Mouse (Mus musculus): ENCODE results near the gene Ptgs1. TPM values are rescaled to one million over a fixed set of nuclear protein-coding genes. Genes with fewer than 3 reads are reported as not detected.

The Ptgs1 gene
- polyA plus RNA-seq, 1 experiment = 21.6 TPM

DNA sequence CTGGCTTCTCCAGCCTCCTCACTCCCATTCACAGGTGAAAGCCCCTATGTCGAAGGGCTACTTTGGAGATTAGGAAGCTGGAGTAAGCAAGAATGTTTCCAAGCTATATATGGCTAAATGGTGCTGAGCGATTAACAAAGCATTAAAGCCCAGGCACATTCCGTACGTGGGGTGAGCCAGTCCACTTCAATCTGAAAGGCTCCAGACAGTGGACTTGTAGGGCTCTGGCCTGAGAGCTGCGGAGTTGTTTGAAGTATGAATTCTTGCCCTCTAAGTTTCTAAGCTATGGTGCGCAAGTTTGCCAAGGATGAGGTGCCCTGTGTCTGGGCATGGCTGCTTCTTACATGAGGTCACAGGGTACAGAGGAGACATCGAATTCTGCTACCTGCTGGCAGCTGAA lies 6.1 kb upstream of the Ptgs1 start:
- Histone ChIP-seq H3K4me3 (ENCODE audit: insufficient read depth, low read length) (no peak overlapping the region), H3K4me1 (ENCODE audit: control insufficient read depth, insufficient read depth, low read length) (no peaks in the 10 kb centered on the region)
- TF ChIP-seq CTCF (IDR thresholded peaks at IDR 0.05; ENCODE audit: low read depth, low read length) = no peak
- TF ChIP-seq POLR2A (IDR thresholded peaks at IDR 0.05; ENCODE audit: borderline replicate concordance, low read depth, low read length) = no peak

DNA sequence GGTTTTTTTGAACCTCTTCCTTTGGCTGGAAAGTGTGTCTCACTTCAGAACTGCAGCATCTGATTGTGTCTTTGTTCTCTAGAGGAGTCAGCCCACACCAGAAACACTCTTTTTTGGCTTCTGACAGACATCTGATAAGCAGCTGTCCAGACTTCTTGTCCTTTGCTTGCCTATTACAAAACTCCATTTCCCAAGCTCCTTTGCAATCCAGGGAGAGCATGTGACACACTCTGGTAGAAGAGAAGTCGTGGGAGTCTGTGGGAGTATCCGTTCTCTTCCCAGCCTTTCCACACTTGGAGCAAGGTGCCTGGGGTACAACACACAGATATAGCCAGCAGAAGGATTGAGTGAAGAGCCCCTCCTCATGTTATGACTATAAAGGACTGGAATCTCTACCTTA lies 5.6 kb upstream of the Ptgs1 start:
- no peaks in the 10 kb centered on the region for H3K4me1 ChIP-seq (ENCODE audit: control insufficient read depth, insufficient read depth, low read length)
- no peak overlapping the region for H3K4me3 ChIP-seq (ENCODE audit: insufficient read depth, low read length)
- H3K27ac ChIP-seq (ENCODE audit: insufficient read depth, low read depth, low read length) = no peak overlapping the region
- TF ChIP-seq POLR2A (IDR thresholded peaks at IDR 0.05; ENCODE audit: borderline replicate concordance, low read depth, low read length) (no peak), CTCF (IDR thresholded peaks at IDR 0.05; ENCODE audit: low read depth, low read length) (no peak)

More for the DNA sequence above, 6.1 kb upstream of the Ptgs1 start:
- no peak overlapping the region for H3K27ac ChIP-seq (ENCODE audit: insufficient read depth, low read depth, low read length)

DNA sequence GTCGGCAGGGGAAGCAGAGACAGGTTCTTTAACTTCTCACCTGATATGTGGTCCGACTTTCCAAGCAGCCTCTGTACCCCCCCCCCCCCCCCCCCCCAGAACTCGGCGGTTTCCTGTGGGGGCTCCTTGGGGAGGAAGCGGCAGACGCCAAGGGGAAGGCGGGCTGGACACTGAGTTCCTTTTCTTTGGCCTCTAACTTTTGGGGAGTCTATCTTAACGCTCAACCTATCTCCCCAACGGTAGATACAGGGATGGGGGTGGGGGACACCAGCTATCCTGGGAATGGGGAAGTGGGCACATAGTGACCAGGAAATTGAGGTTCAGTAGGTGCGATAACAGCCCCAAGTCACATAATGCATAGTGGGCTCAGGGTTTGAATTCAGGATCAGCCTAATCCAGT lies 741 bp downstream of the Ptgs1 start:
- Histone ChIP-seq H3K4me3 (ENCODE audit: insufficient read depth, low read length) (peak overlapping the region; percentile 45), H3K27ac (ENCODE audit: insufficient read depth, low read depth, low read length) (no peak overlapping the region), H3K4me1 (ENCODE audit: control insufficient read depth, insufficient read depth, low read length) (peaks cover 8% of the 10 kb centered on the region)
- TF ChIP-seq POLR2A (IDR thresholded peaks at IDR 0.05; ENCODE audit: borderline replicate concordance, low read depth, low read length) (no peak), CTCF (IDR thresholded peaks at IDR 0.05; ENCODE audit: low read depth, low read length) (no peak)

DNA sequence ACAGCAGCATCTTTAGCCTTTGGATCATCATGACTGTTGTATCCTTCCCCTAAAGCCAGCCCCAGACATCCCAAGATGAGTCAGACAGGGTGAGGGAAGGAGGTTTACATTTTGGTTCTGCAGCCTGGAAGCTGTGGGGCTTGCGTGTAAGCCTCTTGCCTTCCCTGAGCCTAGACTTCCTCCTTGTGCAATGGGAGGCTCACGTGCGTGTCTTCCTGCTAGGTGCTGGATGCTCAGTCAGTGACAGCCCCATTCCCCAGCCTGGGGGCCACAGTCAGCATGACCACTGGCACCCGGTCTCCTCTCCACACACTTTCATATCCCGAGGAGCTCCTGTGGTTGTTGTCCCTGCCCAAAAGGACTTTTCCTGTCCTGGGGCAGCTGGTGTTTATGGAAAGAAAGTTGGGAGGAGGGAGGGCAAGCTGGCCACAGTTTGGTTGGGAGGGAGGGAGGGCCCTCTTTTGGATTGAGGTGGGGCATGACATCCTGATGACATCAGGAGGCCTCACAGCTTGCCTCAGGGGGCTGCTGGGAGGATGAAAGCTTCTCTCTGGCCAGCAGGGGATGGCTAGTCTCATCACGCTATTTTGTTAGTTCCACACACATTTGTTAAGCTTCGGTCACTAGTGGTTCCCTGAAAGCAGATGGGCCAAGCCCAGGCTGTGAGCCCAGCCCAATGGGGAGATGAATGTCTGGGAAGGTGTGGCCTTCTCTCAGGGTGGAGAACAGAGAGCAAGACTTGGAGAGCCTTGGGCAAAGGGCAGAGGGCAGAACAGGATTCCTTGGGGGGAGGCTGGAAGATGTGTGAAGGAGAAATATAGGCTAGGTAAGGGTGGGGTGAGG lies 4.5 kb downstream of the Ptgs1 start:
- Histone ChIP-seq H3K27ac (ENCODE audit: insufficient read depth, low read depth, low read length) (no peak overlapping the region), H3K4me3 (ENCODE audit: insufficient read depth, low read length) (no peak overlapping the region), H3K4me1 (ENCODE audit: control insufficient read depth, insufficient read depth, low read length) (peaks cover 12% of the 10 kb centered on the region)
- no peak for TF ChIP-seq POLR2A (IDR thresholded peaks at IDR 0.05; ENCODE audit: borderline replicate concordance, low read depth, low read length)
- no peak for TF ChIP-seq CTCF (IDR thresholded peaks at IDR 0.05; ENCODE audit: low read depth, low read length)

DNA sequence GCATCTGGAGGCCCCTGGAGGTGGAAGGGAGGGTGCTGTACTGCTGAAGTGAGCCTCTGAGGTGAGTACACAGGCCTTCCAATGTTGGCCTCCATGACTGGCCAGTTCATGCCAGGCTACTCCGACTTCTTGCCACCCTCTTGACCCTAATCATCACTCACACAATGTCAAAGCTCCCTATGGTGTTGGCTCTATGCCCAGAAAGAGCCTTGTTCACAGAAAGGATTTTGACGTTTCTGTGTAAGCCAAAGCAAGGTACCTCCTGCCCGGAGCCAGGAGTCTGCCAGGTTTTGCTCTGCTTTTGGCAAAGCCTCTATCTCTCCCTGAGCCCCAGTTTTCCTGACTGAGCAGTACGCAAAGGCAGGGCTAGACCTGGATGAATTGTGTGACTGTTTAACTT lies 5.7 kb downstream of the Ptgs1 start:
- no peak overlapping the region for H3K27ac ChIP-seq (ENCODE audit: insufficient read depth, low read depth, low read length)
- H3K4me3 ChIP-seq (ENCODE audit: insufficient read depth, low read length) = no peak overlapping the region
- TF ChIP-seq POLR2A (IDR thresholded peaks at IDR 0.05; ENCODE audit: borderline replicate concordance, low read depth, low read length) = no peak
- TF ChIP-seq CTCF (IDR thresholded peaks at IDR 0.05; ENCODE audit: low read depth, low read length) = no peak
- H3K4me1 ChIP-seq (ENCODE audit: control insufficient read depth, insufficient read depth, low read length) = peaks cover 8% of the 10 kb centered on the region

DNA sequence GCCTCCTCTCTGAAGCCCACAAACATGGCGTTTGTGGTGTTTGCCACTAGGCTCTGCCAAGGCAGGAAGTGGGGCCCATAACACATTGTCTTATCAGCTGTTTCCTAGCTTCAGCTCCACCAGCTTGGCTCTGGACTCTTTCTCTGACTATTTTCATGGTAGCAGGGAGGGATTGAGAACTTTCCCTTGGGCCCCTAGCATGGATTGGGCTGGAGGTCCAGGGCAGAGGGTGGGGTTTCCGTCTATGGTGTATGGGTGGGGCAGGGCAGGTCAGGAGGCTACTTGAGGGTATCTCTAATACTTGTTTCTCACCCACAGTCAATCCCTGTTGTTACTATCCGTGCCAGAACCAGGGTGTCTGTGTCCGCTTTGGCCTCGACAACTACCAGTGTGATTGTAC lies 6.7 kb downstream of the Ptgs1 start:
- H3K4me3 ChIP-seq (ENCODE audit: insufficient read depth, low read length) = no peak overlapping the region
- no peak for TF ChIP-seq CTCF (IDR thresholded peaks at IDR 0.05; ENCODE audit: low read depth, low read length)
- no peak for TF ChIP-seq POLR2A (IDR thresholded peaks at IDR 0.05; ENCODE audit: borderline replicate concordance, low read depth, low read length)
- H3K4me1 ChIP-seq (ENCODE audit: control insufficient read depth, insufficient read depth, low read length) = peaks cover 8% of the 10 kb centered on the region
- H3K27ac ChIP-seq (ENCODE audit: insufficient read depth, low read depth, low read length) = no peak overlapping the region

DNA sequence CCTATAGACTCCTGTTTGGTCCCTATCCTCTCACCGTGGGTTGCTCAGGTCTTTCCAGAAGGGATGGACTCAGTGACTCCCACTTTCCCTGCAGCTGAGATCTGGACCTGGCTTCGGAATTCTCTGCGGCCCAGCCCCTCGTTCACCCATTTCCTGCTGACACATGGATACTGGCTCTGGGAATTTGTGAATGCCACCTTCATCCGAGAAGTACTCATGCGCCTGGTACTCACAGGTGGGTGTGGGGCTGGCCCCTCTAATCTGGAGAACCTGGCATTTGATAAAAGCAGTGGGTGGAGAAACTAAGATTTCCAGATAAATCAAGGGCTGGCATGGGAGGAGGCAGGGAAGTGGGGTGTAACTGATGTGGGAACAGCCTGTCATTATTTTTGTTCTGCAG lies 7.3 kb downstream of the Ptgs1 start:
- TF ChIP-seq CTCF (IDR thresholded peaks at IDR 0.05; ENCODE audit: low read depth, low read length) (no peak), POLR2A (IDR thresholded peaks at IDR 0.05; ENCODE audit: borderline replicate concordance, low read depth, low read length) (no peak)
- Histone ChIP-seq H3K4me1 (ENCODE audit: control insufficient read depth, insufficient read depth, low read length) (peaks cover 8% of the 10 kb centered on the region), H3K27ac (ENCODE audit: insufficient read depth, low read depth, low read length) (no peak overlapping the region), H3K4me3 (ENCODE audit: insufficient read depth, low read length) (no peak overlapping the region)

DNA sequence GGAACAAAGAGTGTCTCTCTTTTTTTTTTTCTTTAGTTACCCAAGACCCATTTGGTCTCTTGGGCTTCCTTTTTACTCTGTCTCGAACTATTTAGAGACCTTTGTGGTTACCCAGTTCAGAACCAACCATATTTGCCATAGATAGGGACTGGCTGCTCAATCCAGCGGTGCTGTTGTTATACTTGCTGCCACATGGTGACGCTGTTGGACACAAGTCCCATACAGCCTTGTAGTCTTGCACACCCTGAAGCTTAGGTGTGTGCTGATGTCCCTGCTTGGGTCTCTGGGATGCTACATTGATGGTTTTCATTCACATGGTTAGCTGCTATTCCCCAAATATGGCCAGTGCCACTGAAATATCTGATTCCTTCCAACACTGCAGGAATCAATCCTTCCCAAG lies 8.2 kb downstream of the Ptgs1 start:
- no peak overlapping the region for H3K27ac ChIP-seq (ENCODE audit: insufficient read depth, low read depth, low read length)
- H3K4me3 ChIP-seq (ENCODE audit: insufficient read depth, low read length) = no peak overlapping the region
- no peak for TF ChIP-seq CTCF (IDR thresholded peaks at IDR 0.05; ENCODE audit: low read depth, low read length)
- no peak for TF ChIP-seq POLR2A (IDR thresholded peaks at IDR 0.05; ENCODE audit: borderline replicate concordance, low read depth, low read length)
- H3K4me1 ChIP-seq (ENCODE audit: control insufficient read depth, insufficient read depth, low read length) = peaks cover 8% of the 10 kb centered on the region

DNA sequence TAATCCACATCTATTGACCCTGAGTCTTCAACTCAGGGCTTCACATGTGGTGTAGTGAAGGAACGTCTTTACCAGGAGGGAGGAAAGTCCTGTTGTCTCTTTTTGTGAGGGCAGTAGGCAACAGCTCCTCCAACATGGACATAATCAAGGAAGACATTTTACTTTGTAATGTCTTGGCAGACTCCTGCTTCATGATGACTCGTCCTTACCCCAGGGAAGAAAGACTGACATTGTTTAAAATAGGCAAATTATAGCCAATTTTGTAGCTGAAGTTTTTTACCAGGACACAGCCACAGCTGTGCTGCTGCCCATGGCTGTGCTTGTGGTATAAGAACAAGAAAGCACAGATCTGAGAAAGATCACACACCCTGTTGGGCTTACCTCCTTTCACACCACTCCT lies 8.7 kb downstream of the Ptgs1 start:
- H3K4me3 ChIP-seq (ENCODE audit: insufficient read depth, low read length) = no peak overlapping the region
- no peak for TF ChIP-seq POLR2A (IDR thresholded peaks at IDR 0.05; ENCODE audit: borderline replicate concordance, low read depth, low read length)
- no peak for TF ChIP-seq CTCF (IDR thresholded peaks at IDR 0.05; ENCODE audit: low read depth, low read length)

DNA sequence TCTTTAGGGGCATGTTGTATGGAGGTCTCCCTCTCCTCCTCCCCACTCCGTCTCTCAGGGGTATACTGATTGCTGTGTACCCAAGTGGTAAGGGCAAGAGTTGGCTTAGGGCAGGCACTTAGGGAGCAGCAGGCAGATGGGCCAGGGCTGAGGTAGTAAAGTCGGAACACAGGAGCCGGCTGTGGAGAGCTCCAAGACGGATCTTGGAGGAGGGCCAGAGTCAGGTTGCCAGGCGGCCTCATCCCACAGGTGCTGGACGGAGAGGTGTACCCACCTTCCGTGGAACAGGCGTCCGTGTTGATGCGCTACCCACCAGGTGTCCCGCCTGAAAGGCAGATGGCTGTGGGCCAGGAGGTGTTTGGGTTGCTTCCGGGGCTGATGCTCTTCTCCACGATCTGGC lies 12.3 kb downstream of the Ptgs1 start:
- TF ChIP-seq POLR2A (IDR thresholded peaks at IDR 0.05; ENCODE audit: borderline replicate concordance, low read depth, low read length) (no peak), CTCF (IDR thresholded peaks at IDR 0.05; ENCODE audit: low read depth, low read length) (no peak)
- Histone ChIP-seq H3K27ac (ENCODE audit: insufficient read depth, low read depth, low read length) (no peak overlapping the region), H3K4me3 (ENCODE audit: insufficient read depth, low read length) (no peak overlapping the region), H3K4me1 (ENCODE audit: control insufficient read depth, insufficient read depth, low read length) (peaks cover 6% of the 10 kb centered on the region)

More for the DNA sequence above, 8.7 kb downstream of the Ptgs1 start:
- H3K27ac ChIP-seq (ENCODE audit: insufficient read depth, low read depth, low read length) = no peak overlapping the region
- H3K4me1 ChIP-seq (ENCODE audit: control insufficient read depth, insufficient read depth, low read length) = peaks cover 8% of the 10 kb centered on the region

All from bone marrow macrophage, adult 2 months (primary cell).